Mouse (Mus musculus) lung, postnatal 25 days (tissue): ENCODE measurements at regions not wholly inside any gene's neighbourhood (a gene's known extent, or its start where the extent isn't known, plus 50 kb on each side); places are given as distances from the start of the nearest gene placed in this dataset.

ENCODE experiments used
- DNase-seq: peaks from one replicate; pipeline ENCODE4 v3.0.0; 2022; ENCODE audit warnings: low spot score

GRCm38 (mm10) chr13:115425610-115426562 is 324.1 kb upstream of the Itga1 start:
- no peak for DNase-seq

GRCm38 (mm10) chr13:115423761-115424160 is 322.0 kb upstream of the Itga1 start:
- DNase-seq = no peak

- DNase-seq = no peak
These were observed 319.7 kb upstream of the Itga1 start for GRCm38 (mm10) chr13:115421483-115421882.

GRCm38 (mm10) chr13:115417829-115418228 is 316.1 kb upstream of the Itga1 start:
- DNase-seq = no peak

GRCm38 (mm10) chr13:115413721-115414531 is 312.2 kb upstream of the Itga1 start:
- DNase-seq = no peak

GRCm38 (mm10) chr13:115405916-115406315 is 304.2 kb upstream of the Itga1 start:
- DNase-seq = no peak

GRCm38 (mm10) chr13:115400706-115401215 is 299.0 kb upstream of the Itga1 start:
- no peak for DNase-seq

- no peak for DNase-seq
These were observed 277.9 kb upstream of the Itga1 start for GRCm38 (mm10) chr13:115379682-115380081.

GRCm38 (mm10) chr13:115376180-115376880 is 274.6 kb upstream of the Itga1 start:
- no peak for DNase-seq

GRCm38 (mm10) chr13:115361457-115361856 is 259.7 kb upstream of the Itga1 start:
- DNase-seq = no peak

GRCm38 (mm10) chr13:115347022-115347398 is 245.2 kb upstream of the Itga1 start:
- no peak for DNase-seq

GRCm38 (mm10) chr13:115346115-115347021 is 244.6 kb upstream of the Itga1 start:
- DNase-seq = no peak

GRCm38 (mm10) chr13:115329000-115329960 is 227.5 kb upstream of the Itga1 start:
- no peak for DNase-seq

- DNase-seq = no peak
These were observed 224.5 kb upstream of the Itga1 start for GRCm38 (mm10) chr13:115326294-115326693.

GRCm38 (mm10) chr13:115316681-115317080 is 214.9 kb upstream of the Itga1 start:
- no peak for DNase-seq

- no peak for DNase-seq
These were observed 206.8 kb upstream of the Itga1 start for GRCm38 (mm10) chr13:115308586-115308985.

GRCm38 (mm10) chr13:115287371-115287770 is 185.6 kb upstream of the Itga1 start:
- no peak for DNase-seq

- no peak for DNase-seq
These were observed 164.4 kb upstream of the Itga1 start for GRCm38 (mm10) chr13:115266164-115266563.

- no peak for DNase-seq
These were observed 155.6 kb upstream of the Itga1 start for GRCm38 (mm10) chr13:115257345-115257744.

GRCm38 (mm10) chr13:115252541-115252940 is 150.8 kb upstream of the Itga1 start:
- no peak for DNase-seq
